Mouse (Mus musculus) right cerebral cortex, postnatal 10 days (tissue): ENCODE measurements at regions not wholly inside any gene's neighbourhood (a gene's known extent, or its start where the extent isn't known, plus 50 kb on each side); places are given as distances from the start of the nearest gene placed in this dataset.
A peak's percentile ranks its signal among the peaks of the same experiment; 100 is the strongest.

Source experiments
- DNase-seq, 2 experiments: peaks; one replicate each; pipeline ENCODE4 v3.0.0; 2021; ENCODE audit warnings: low spot score in 2 of 2

GRCm38 (mm10) chr1:35715931-35716330 lies 352.3 kb upstream of the Hs6st1 start:
- DNase-seq, result no peak

GRCm38 (mm10) chr1:35717166-35717565 lies 351.0 kb upstream of the Hs6st1 start:
- DNase-seq, result no peak

- DNase-seq, result no peak
Measured at GRCm38 (mm10) chr1:35717659-35718058, 350.5 kb upstream of the Hs6st1 start.

GRCm38 (mm10) chr1:35720063-35720462 lies 348.1 kb upstream of the Hs6st1 start:
- DNase-seq, result no peak

GRCm38 (mm10) chr1:35724366-35724900 lies 343.8 kb upstream of the Hs6st1 start:
- no peak for DNase-seq

- peak; percentile 49 to 68 for DNase-seq
Measured at GRCm38 (mm10) chr1:35726596-35726995, 341.6 kb upstream of the Hs6st1 start.

DNA sequence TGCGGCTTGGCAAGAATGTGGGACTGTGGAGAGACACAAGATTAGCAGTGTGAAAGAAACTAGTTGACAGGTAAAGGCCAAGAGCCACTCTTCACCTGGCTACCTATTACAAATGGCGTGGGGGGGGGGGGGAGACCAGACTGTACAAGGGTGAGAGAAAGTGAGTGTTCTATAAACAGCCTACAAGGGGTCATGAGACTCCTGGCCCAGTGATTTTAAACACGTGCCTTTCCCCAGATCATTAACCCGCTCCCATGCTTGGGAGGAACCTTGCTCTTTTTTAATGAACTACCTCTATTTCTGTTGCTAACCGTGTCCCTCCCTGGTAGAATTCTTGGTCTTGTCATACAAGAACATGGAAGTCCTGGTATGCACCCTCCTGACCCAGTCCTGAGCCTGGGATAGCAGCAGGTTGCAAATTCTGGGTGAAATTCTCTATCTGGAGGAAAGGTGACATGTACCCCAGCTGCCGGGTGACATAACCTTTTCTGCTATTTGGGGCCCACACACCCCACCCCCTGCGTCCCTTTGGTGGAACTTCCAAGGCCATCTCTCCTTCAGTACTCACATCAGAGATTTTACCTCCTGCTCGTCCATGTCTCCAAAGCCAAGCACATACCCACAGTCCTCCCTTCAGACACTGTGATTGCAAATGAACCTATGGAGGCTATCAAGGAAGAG lies 340.8 kb upstream of the Hs6st1 start:
- peak in 1 of 2 experiments; percentile 10 for DNase-seq

- DNase-seq, result no peak
Measured at GRCm38 (mm10) chr1:35729785-35730295, 338.4 kb upstream of the Hs6st1 start.

DNA sequence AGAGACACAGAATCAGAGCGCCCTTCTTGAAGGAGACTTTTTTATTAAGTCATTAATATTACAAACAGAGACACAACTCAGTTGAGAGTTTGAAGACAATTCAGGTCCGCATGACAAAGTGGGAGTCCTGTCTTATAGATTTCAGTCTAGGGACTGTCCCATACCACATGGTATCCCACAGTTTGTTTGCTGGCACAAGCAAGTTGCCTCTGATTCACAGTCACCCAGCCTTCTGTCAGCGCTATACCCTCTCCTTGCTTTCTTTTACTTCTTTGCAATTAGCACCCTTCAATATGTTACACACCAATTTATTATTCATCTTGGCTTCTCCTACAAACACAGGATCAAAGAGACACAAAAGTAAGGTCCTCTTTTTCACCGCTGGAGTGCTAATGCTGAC lies 337.9 kb upstream of the Hs6st1 start:
- no peak for DNase-seq

DNA sequence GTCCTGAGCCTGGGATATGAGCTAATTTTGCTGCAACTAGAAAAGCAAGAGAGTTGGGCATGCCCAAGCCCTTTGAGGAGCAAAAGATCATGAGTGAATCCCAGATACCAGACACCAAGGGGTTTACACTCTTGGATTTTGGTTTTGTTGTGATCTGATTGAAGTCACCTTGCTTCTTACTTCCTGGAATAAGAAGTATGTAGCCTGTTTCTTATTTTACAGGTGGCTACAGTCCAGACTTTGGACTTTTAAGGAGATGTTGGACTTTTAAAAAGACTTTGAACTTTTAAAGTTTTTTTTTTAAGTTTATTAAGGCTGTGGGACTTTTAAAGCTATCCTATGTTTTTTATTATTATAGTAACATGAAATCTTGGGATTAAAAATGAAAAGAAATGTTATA lies 332.0 kb upstream of the Hs6st1 start:
- DNase-seq, result no peak

DNA sequence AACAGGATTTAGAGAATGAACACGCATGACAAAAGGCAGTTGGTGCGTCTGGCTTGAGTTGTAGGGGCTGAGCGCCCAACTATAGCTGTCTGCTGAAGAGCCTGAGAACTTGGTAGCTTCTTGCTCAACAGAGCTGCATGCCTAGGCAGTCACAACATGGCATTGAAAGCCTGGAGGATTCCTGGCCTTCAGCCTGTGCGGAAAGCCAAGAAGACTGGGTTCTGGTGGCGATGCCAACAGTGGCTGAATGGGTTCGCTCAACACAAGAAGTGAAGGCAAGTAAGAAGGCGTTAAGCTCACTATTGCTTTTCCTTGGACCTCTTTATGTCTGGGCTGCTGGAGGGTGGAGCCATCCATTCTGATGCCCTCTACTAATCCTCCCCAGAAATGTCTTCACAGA lies 318.6 kb upstream of the Hs6st1 start:
- DNase-seq, result peak; percentile 74 to 78

DNA sequence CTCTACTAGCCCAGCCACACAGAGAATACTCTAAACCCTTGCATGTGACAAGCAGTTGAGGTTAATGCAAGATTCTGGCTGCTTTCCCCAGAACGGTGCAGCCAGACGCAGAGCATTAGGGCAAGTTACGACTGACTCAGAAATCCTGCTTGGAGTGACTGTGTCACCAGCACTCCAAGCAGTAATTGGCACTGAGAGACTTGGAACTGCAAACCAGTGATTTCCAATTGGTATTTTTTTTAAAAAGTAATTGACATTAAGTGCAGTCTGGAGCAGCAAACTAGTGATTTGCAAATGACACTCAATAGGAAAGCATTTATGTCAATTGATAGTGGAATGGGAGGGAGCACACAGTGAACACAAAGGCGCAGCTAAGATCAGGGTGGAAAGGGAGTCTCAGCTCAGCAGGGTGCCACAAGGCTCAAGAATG lies 318.1 kb upstream of the Hs6st1 start:
- DNase-seq, result peak in 1 of 2 experiments; percentile 21

GRCm38 (mm10) chr1:35752636-35753035 lies 315.6 kb upstream of the Hs6st1 start:
- peak in 1 of 2 experiments; percentile 13 for DNase-seq

- peak in 1 of 2 experiments; percentile 11 for DNase-seq
Measured at GRCm38 (mm10) chr1:35754170-35754569, 314.0 kb upstream of the Hs6st1 start.

- DNase-seq, result peak; percentile 76 to 84
Measured at GRCm38 (mm10) chr1:35759010-35759409, 309.2 kb upstream of the Hs6st1 start.

DNA sequence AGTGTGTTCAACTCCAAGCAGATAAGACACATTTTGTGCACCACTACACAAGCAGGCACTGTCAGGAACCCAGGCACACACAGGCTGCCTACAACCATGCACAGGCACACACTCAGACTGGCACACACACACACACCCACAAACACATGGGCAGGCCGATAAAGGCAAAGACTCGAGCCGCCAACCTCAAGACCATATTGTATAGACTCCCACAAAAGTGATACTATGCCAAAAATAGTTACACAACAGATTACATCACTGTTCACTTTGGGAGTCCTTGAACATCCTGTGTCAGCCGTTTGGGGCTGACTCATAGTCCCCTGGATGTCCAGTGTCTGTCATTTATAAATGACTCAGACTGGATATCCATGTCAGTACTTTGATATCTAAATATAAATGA lies 308.6 kb upstream of the Hs6st1 start:
- peak in 1 of 2 experiments; percentile 43 for DNase-seq

DNA sequence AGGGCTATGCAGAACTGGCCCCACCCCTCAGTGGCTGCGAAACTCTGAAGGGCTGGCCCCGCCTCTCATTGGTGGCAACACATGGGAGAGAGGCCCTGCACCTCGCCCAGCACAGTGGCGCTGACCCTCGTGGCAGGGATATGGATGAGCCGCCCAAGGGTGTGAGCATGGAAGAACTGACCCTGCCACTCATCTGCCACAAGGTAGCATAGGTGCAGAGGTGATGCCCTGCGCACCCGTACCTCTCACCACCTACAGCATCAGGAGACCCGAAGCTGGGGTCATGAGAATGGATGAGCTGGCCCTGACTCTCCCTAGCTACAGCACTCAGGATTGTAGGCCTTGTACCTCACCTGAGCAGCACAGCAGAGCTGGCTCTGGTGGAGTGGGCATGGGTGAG lies 305.1 kb upstream of the Hs6st1 start:
- no peak for DNase-seq

- DNase-seq, result no peak
Measured at GRCm38 (mm10) chr1:35763456-35763855, 304.7 kb upstream of the Hs6st1 start.

DNA sequence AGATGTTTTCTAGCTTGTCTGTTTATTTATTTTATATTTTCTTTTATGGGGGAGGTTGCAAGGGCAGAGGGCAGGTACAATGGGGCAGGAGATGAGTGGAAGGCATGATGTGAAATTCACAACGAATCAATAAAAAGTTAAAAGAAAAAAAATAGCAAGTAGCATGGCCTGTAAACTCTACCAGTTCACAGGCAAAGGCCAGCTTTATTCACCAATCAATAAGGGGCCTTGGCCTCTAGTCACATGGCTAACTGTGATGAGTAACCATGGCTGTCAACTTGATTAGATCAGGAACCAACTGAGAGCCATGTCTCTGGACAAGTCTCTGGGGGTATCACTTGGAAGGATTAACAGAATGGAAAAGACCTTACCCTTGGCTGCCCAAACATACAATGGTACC lies 304.1 kb upstream of the Hs6st1 start:
- DNase-seq, result no peak

- no peak for DNase-seq
Measured at GRCm38 (mm10) chr1:35765692-35766091, 302.5 kb upstream of the Hs6st1 start.

DNA sequence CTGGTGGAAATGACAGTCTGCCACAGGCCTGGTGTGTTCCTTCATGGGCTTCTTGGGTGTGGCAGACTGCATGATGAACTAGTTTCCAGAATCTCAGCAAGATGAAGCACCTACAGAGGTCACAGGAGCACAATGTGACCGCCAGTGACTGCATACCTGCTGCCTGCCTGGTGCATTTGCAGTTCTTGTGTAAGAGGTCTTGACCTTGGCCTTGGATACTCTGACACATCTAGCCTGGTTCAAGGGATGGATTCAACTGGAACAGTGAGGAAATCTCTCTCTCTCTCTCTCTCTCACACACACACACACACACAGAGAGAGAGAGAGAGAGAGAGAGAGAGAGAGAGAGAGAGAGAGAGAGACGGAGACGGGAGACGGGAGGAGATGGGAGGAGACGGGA lies 301.9 kb upstream of the Hs6st1 start:
- DNase-seq, result no peak

DNA sequence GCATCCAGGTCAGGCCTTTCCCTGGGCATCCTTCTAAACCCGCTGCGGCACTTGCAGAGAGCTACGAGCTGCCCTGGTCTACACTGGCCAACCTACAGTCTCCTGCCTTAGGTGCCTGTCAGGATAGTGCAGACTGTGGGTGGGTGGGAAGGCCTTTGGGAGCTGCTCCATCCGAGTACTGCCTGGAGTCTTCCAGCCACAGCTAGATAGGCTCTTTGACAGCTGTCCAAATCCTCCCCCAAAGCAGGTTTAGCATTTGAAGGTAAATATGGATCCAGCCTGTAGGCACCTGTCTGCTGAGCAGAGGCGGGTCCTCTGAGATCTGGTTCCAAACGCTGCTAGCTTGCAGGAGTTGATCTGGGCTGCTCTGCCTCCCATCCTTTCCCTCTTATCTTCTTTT lies 295.6 kb upstream of the Hs6st1 start:
- DNase-seq, result no peak

- no peak for DNase-seq
Measured at GRCm38 (mm10) chr1:35774566-35774965, 293.6 kb upstream of the Hs6st1 start.

- DNase-seq, result no peak
Measured at GRCm38 (mm10) chr1:35782668-35783067, 285.5 kb upstream of the Hs6st1 start.
